10 mouse cellular contexts compared by ENCODE assay signal in the genomic region with DNA sequence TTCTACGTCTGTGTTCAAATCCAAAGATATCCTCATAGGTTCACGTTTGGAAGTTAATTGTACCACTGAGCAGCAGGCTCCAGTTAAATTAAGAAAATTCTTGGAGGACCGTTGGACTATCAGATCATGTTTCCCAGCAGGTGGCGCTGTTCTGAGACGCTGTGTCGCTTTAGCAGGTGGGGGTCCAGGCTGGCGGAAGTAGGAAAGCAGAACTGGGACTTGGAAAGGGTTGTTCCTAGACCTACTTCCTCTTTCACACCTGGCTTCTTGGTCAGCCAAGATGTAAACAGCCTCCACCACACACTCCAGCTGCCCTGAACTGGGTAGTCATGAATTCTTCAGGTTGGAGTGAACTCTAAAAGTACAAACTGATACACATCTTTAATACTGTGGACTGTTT.
DNase-seq lines count a peak whose midpoint lies in the region; ATAC-seq and TF ChIP-seq lines count a peak whose summit lies in the region.
"Had no signal": no experiment of that assay in that cellular context is flagged by ENCODE, and none has a peak within 500 bp of the region (broad histone marks: within the 10 kb centered on the region; RNA-seq: fewer than 3 reads in every experiment).

No protein-coding gene starts in this region.

- H3K9me3 ChIP-seq in hindbrain, embryonic 11.5 days (ENCODE audit: control insufficient read depth, low read length), result no peaks in the 10 kb centered on the region
- no peaks in the 10 kb centered on the region for H3K9me3 ChIP-seq in hindbrain, embryonic 14.5 days (ENCODE audit: control insufficient read depth, low read length)
- no peaks in the 10 kb centered on the region for H3K9me3 ChIP-seq in midbrain, embryonic 16.5 days (replicated peaks; ENCODE audit: control insufficient read depth, low read length, poor library complexity, severe bottlenecking)
- H3K9me3 ChIP-seq: embryonic facial prominence, embryonic 15.5 days; liver, embryonic 15.5 days had no signal

- TF ChIP-seq POLR2A in bone marrow macrophage, adult 2 months (IDR thresholded peaks at IDR 0.05; ENCODE audit: borderline replicate concordance, low read depth, low read length), result no peak

- DNase-seq in hindbrain, embryonic 11.5 days (ENCODE audit: low spot score), result peak; percentile 29
- no peak for DNase-seq in hindbrain, embryonic 14.5 days (ENCODE audit: low spot score)
- DNase-seq in CD8-positive naive resting alpha-beta T cell, adult 2 months (ENCODE audit: low read depth in 2 of 2, low spot score in 2 of 2), result peak; percentile 47 to 61
- DNase-seq in lung, postnatal 25 days (ENCODE audit: low spot score), result peak; percentile 39
- peak; percentile 24 to 74 for DNase-seq in thymus, postnatal 10 days (ENCODE audit: low spot score in 2 of 2)
- no peak for DNase-seq in neural tube, embryonic 10.5 days (ENCODE audit: extremely low spot score, low spot score)

- H3K27ac ChIP-seq in hindbrain, embryonic 11.5 days (ENCODE audit: low read depth, low read length), result no peak overlapping the region
- no peak overlapping the region for H3K27ac ChIP-seq in hindbrain, embryonic 14.5 days
- H3K27ac ChIP-seq in bone marrow macrophage, adult 2 months (ENCODE audit: insufficient read depth, low read depth, low read length), result no peak overlapping the region
- no peak overlapping the region for H3K27ac ChIP-seq in midbrain, embryonic 16.5 days (ENCODE audit: low read length)
- H3K27ac ChIP-seq: embryonic facial prominence, embryonic 15.5 days; liver, embryonic 15.5 days had no signal

- no peak for ATAC-seq in hindbrain, embryonic 11.5 days (ENCODE audit: low FRiP score)
- ATAC-seq in hindbrain, embryonic 14.5 days (ENCODE audit: low FRiP score), result no peak
- ATAC-seq in midbrain, embryonic 16.5 days, result no peak

- no peak overlapping the region for H3K4me3 ChIP-seq in hindbrain, embryonic 11.5 days (ENCODE audit: low read depth, low read length)
- H3K4me3 ChIP-seq in hindbrain, embryonic 14.5 days (replicated peaks; ENCODE audit: low read length), result no peak overlapping the region
- no peak overlapping the region for H3K4me3 ChIP-seq in bone marrow macrophage, adult 2 months (ENCODE audit: insufficient read depth, low read length)
- H3K4me3 ChIP-seq in midbrain, embryonic 16.5 days (ENCODE audit: low read depth, low read length), result no peak overlapping the region
- H3K4me3 ChIP-seq: embryonic facial prominence, embryonic 15.5 days; liver, embryonic 15.5 days had no signal

- H3K9ac ChIP-seq in hindbrain, embryonic 11.5 days (ENCODE audit: low read depth, low read length), result no peak overlapping the region
- no peak overlapping the region for H3K9ac ChIP-seq in hindbrain, embryonic 14.5 days
- no peak overlapping the region for H3K9ac ChIP-seq in midbrain, embryonic 16.5 days (ENCODE audit: low read depth, low read length)
- H3K9ac ChIP-seq: embryonic facial prominence, embryonic 15.5 days; liver, embryonic 15.5 days had no signal

- H3K4me1 ChIP-seq in hindbrain, embryonic 11.5 days (replicated peaks; ENCODE audit: control insufficient read depth, insufficient read depth, low read length), result no peaks in the 10 kb centered on the region
- H3K4me1 ChIP-seq in hindbrain, embryonic 14.5 days (replicated peaks; ENCODE audit: control insufficient read depth, insufficient read depth, low read length), result no peaks in the 10 kb centered on the region
- H3K4me1 ChIP-seq in bone marrow macrophage, adult 2 months (ENCODE audit: control insufficient read depth, insufficient read depth, low read length), result no peaks in the 10 kb centered on the region
- H3K4me1 ChIP-seq in midbrain, embryonic 16.5 days (ENCODE audit: control insufficient read depth, insufficient read depth, low read length), result no peaks in the 10 kb centered on the region
- H3K4me1 ChIP-seq: embryonic facial prominence, embryonic 15.5 days; liver, embryonic 15.5 days had no signal

- H3K27me3 ChIP-seq in hindbrain, embryonic 11.5 days (ENCODE audit: control insufficient read depth, insufficient read depth, low read length), result no peaks in the 10 kb centered on the region
- no peaks in the 10 kb centered on the region for H3K27me3 ChIP-seq in hindbrain, embryonic 14.5 days (ENCODE audit: control insufficient read depth, insufficient read depth, low read length)
- H3K27me3 ChIP-seq in midbrain, embryonic 16.5 days (ENCODE audit: control insufficient read depth, insufficient read depth, low read depth, low read length), result no peaks in the 10 kb centered on the region
- H3K27me3 ChIP-seq: embryonic facial prominence, embryonic 15.5 days; liver, embryonic 15.5 days had no signal

- H3K36me3 ChIP-seq in hindbrain, embryonic 11.5 days (ENCODE audit: control insufficient read depth, insufficient read depth, low read length), result no peaks in the 10 kb centered on the region
- no peaks in the 10 kb centered on the region for H3K36me3 ChIP-seq in hindbrain, embryonic 14.5 days (replicated peaks; ENCODE audit: control insufficient read depth, insufficient read depth)
- H3K36me3 ChIP-seq in midbrain, embryonic 16.5 days (ENCODE audit: control insufficient read depth, insufficient read depth, low read length), result no peaks in the 10 kb centered on the region
- H3K36me3 ChIP-seq: embryonic facial prominence, embryonic 15.5 days; liver, embryonic 15.5 days had no signal

- TF ChIP-seq CTCF in bone marrow macrophage, adult 2 months (IDR thresholded peaks at IDR 0.05; ENCODE audit: low read depth, low read length), result peak; percentile 58

- H3K4me2 ChIP-seq in hindbrain, embryonic 11.5 days (replicated peaks; ENCODE audit: low read depth, low read length), result no peak overlapping the region
- H3K4me2 ChIP-seq in hindbrain, embryonic 14.5 days (replicated peaks), result no peak overlapping the region
- H3K4me2 ChIP-seq in midbrain, embryonic 16.5 days (ENCODE audit: low read length), result no peak overlapping the region
- H3K4me2 ChIP-seq: embryonic facial prominence, embryonic 15.5 days; liver, embryonic 15.5 days had no signal

- WGBS in hindbrain, embryonic 11.5 days, result 47% methylated on average over 7 of the region's 7 CpGs
- 61% methylated on average over 7 of the region's 7 CpGs for WGBS in hindbrain, embryonic 14.5 days
- 60% methylated on average over 7 of the region's 7 CpGs for WGBS in midbrain, embryonic 16.5 days

Comparison
In these comparisons a context has a peak if more than half of its experiments do, and no peak if none do; other contexts are left out.
1. DNase-seq: peak in hindbrain, embryonic 11.5 days (single experiment), CD8-positive naive resting alpha-beta T cell, adult 2 months (2 of 2), lung, postnatal 25 days (single experiment) and thymus, postnatal 10 days (2 of 2); none in hindbrain, embryonic 14.5 days (single experiment) and neural tube, embryonic 10.5 days (single experiment).